Mouse (Mus musculus): Measurements from ENCODE around the gene Cby3. TPM values are rescaled to one million over a fixed set of nuclear protein-coding genes. Genes with fewer than 3 reads are reported as not detected.

Gene Cby3
- polyA plus RNA-seq, 1 experiment from 2014 or later, result 0.86 TPM

DNA sequence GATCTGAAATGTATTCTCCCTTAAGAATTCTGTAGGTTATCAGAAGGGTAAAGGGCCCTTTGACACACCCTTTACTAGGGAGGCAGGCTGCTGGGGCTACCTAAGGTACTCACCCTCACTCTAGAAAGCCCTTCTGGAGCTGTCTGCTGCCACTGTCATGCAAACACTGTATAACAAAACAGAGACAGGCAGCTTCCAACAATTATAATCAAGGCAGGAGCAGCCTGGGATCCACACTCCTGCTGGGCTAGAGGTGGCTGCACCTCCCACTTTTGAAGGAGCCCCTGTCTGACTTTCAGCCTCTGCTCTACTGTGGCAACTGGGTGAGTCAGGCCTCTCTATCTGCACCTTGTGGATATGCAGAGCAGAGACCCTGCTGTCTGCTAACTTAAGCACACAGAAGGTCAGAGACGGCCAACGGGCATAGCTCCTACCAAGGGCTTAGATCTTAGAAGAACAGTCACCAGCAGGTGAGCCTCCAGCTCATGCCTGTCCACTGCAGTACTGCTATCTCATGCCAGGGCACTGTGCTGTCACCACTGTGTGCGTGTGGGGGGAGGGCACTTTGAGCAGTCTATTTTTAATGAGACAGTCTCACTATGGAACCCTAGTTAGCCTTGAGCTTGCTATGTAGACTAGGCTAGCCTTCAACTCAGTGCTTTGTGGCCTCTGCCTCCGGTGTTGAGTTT is 37.2 kb downstream of the Cby3 start:
- Histone ChIP-seq H3K4me3 (ENCODE audit: low read depth, low read length) (no peak overlapping the region), H3K36me3 (ENCODE audit: control insufficient read depth, insufficient read depth, low read length) (peaks cover 75% of the 10 kb centered on the region), H3K4me1 (ENCODE audit: control insufficient read depth, insufficient read depth, low read length) (no peaks in the 10 kb centered on the region), H3K9me3 (replicated peaks; ENCODE audit: control insufficient read depth, low read length) (no peaks in the 10 kb centered on the region), H3K9ac (ENCODE audit: low read length) (no peak overlapping the region), H3K27ac (ENCODE audit: low read depth, low read length) (no peak overlapping the region), H3K4me2 (ENCODE audit: low read length) (no peak overlapping the region), H3K27me3 (replicated peaks; ENCODE audit: control insufficient read depth, insufficient read depth, low read length) (no peaks in the 10 kb centered on the region)
- ATAC-seq, result no peak
- WGBS, result 87% methylated on average over 4 of the region's 4 CpGs
- no peak for DNase-seq (ENCODE audit: low spot score)

DNA sequence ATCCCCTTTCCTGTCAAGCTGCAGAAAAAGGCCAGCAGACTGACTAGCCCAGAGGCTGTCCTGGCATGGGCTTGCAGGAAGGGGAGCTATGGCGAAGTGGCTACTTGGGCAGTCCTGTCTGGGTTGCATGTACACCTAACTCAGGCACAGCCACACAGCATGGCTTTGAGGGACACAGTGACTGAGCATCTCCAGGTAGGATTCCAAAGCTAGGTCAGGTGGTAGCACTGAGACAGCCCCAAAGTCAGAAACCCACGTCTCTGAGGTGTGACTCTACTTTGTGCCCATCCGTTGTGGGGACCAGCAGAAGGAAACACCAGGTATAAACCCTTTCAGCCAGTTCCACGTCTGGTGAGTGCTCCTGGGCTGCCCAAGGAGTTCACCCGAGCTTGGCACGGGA is 39.0 kb downstream of the Cby3 start:
- no peak overlapping the region for H3K9ac ChIP-seq (ENCODE audit: low read length)
- ATAC-seq, result no peak
- no peak overlapping the region for H3K27ac ChIP-seq (ENCODE audit: low read depth, low read length)
- no peaks in the 10 kb centered on the region for H3K27me3 ChIP-seq (replicated peaks; ENCODE audit: control insufficient read depth, insufficient read depth, low read length)
- H3K36me3 ChIP-seq (ENCODE audit: control insufficient read depth, insufficient read depth, low read length), result peaks cover 75% of the 10 kb centered on the region
- H3K4me3 ChIP-seq (ENCODE audit: low read depth, low read length), result no peak overlapping the region
- no peaks in the 10 kb centered on the region for H3K4me1 ChIP-seq (ENCODE audit: control insufficient read depth, insufficient read depth, low read length)
- 84% methylated on average over 6 of the region's 6 CpGs for WGBS
- no peak overlapping the region for H3K4me2 ChIP-seq (ENCODE audit: low read length)
- H3K9me3 ChIP-seq (replicated peaks; ENCODE audit: control insufficient read depth, low read length), result no peaks in the 10 kb centered on the region
- DNase-seq (ENCODE audit: low spot score), result no peak

GRCm38 (mm10) chr11:50394731-50395130 is 40.5 kb downstream of the Cby3 start:
- DNase-seq (ENCODE audit: low spot score) (no peak), ATAC-seq (no peak)
- Histone ChIP-seq H3K36me3 (ENCODE audit: control insufficient read depth, insufficient read depth, low read length) (peaks cover 78% of the 10 kb centered on the region), H3K4me3 (ENCODE audit: low read depth, low read length) (no peak overlapping the region), H3K4me2 (ENCODE audit: low read length) (no peak overlapping the region), H3K27me3 (replicated peaks; ENCODE audit: control insufficient read depth, insufficient read depth, low read length) (no peaks in the 10 kb centered on the region), H3K4me1 (ENCODE audit: control insufficient read depth, insufficient read depth, low read length) (no peaks in the 10 kb centered on the region), H3K9ac (ENCODE audit: low read length) (no peak overlapping the region), H3K9me3 (replicated peaks; ENCODE audit: control insufficient read depth, low read length) (no peaks in the 10 kb centered on the region), H3K27ac (ENCODE audit: low read depth, low read length) (no peak overlapping the region)
- WGBS, result 90% methylated on average over 7 of the region's 7 CpGs

DNA sequence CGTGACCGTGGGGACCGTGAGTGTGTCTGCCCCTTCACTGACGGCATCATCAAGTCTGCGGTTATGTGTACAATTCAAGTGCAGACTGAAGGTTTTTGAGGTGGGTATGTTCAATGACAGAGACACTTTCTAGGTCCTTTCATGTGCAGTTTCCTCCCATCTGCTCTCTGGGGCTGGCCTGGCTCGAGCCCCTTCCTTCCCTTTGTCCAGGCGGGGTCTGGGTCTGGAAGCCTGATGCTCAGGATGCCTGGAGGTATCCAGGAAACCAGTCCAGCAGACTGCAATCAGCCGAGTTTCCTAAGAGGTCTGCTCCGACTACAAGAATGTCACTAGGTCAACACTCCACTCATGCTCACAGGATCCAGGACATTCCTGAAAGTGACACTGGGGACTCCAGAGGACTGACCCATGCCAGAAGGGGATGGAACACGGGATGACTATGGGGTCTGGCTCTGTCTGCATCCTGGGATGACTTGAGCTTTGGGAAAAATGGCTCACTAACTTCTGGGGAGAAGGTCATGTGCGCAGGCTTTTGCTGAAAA is 42.6 kb downstream of the Cby3 start:
- peaks cover 86% of the 10 kb centered on the region for H3K36me3 ChIP-seq (ENCODE audit: control insufficient read depth, insufficient read depth, low read length)
- H3K27ac ChIP-seq (ENCODE audit: low read depth, low read length), result no peak overlapping the region
- no peak for ATAC-seq
- DNase-seq (ENCODE audit: low spot score), result no peak
- 90% methylated on average over 11 of the region's 11 CpGs for WGBS
- H3K4me3 ChIP-seq (ENCODE audit: low read depth, low read length), result no peak overlapping the region
- no peaks in the 10 kb centered on the region for H3K9me3 ChIP-seq (replicated peaks; ENCODE audit: control insufficient read depth, low read length)
- no peak overlapping the region for H3K4me2 ChIP-seq (ENCODE audit: low read length)
- H3K27me3 ChIP-seq (replicated peaks; ENCODE audit: control insufficient read depth, insufficient read depth, low read length), result no peaks in the 10 kb centered on the region
- H3K4me1 ChIP-seq (ENCODE audit: control insufficient read depth, insufficient read depth, low read length), result no peaks in the 10 kb centered on the region
- H3K9ac ChIP-seq (ENCODE audit: low read length), result no peak overlapping the region

GRCm38 (mm10) chr11:50397316-50397715 is 43.1 kb downstream of the Cby3 start:
- no peaks in the 10 kb centered on the region for H3K9me3 ChIP-seq (replicated peaks; ENCODE audit: control insufficient read depth, low read length)
- H3K4me1 ChIP-seq (ENCODE audit: control insufficient read depth, insufficient read depth, low read length), result no peaks in the 10 kb centered on the region
- no peak for DNase-seq (ENCODE audit: low spot score)
- peaks cover 87% of the 10 kb centered on the region for H3K36me3 ChIP-seq (ENCODE audit: control insufficient read depth, insufficient read depth, low read length)
- H3K4me2 ChIP-seq (ENCODE audit: low read length), result no peak overlapping the region
- no peak overlapping the region for H3K9ac ChIP-seq (ENCODE audit: low read length)
- 90% methylated on average over 9 of the region's 9 CpGs for WGBS
- no peak overlapping the region for H3K27ac ChIP-seq (ENCODE audit: low read depth, low read length)
- H3K4me3 ChIP-seq (ENCODE audit: low read depth, low read length), result no peak overlapping the region
- ATAC-seq, result no peak
- no peaks in the 10 kb centered on the region for H3K27me3 ChIP-seq (replicated peaks; ENCODE audit: control insufficient read depth, insufficient read depth, low read length)

- Histone ChIP-seq H3K4me1 (ENCODE audit: control insufficient read depth, insufficient read depth, low read length) (no peaks in the 10 kb centered on the region), H3K36me3 (ENCODE audit: control insufficient read depth, insufficient read depth, low read length) (peaks cover 90% of the 10 kb centered on the region), H3K4me2 (ENCODE audit: low read length) (no peak overlapping the region)
These were observed 44.5 kb downstream of the Cby3 start for GRCm38 (mm10) chr11:50398803-50399202.

DNA sequence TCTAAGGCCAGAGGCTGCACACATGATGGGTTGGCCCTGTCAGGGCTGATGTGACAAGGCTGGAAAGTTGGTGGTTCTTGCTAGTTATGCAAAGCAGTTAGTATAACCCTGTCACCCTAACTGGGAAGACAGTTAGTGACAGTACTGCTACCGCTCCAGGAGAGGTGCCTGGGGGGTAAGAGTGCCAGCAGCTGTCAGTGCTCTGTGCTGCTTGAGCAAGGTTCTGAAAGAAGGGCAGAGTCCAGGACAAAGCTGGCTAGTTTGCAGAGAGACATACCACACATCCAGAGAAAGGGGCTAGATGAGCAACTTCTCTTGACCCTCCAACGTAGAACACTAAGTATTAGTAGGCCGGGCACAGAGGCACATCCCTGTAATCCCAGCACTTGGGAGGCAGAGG is 48.2 kb downstream of the Cby3 start:
- Histone ChIP-seq H3K36me3 (ENCODE audit: control insufficient read depth, insufficient read depth, low read length) (peaks cover 78% of the 10 kb centered on the region), H3K4me1 (ENCODE audit: control insufficient read depth, insufficient read depth, low read length) (no peaks in the 10 kb centered on the region), H3K27ac (ENCODE audit: low read depth, low read length) (no peak overlapping the region), H3K9ac (ENCODE audit: low read length) (no peak overlapping the region), H3K9me3 (replicated peaks; ENCODE audit: control insufficient read depth, low read length) (no peaks in the 10 kb centered on the region), H3K4me3 (ENCODE audit: low read depth, low read length) (no peak overlapping the region), H3K4me2 (ENCODE audit: low read length) (no peak overlapping the region), H3K27me3 (replicated peaks; ENCODE audit: control insufficient read depth, insufficient read depth, low read length) (no peaks in the 10 kb centered on the region)
- ATAC-seq (no peak), DNase-seq (ENCODE audit: low spot score) (no peak)
- WGBS, result 99% methylated on average over 3 of the region's 3 CpGs

More at GRCm38 (mm10) chr11:50398803-50399202, 44.5 kb downstream of the Cby3 start:
- H3K9me3 ChIP-seq (replicated peaks; ENCODE audit: control insufficient read depth, low read length), result no peaks in the 10 kb centered on the region
- ATAC-seq (no peak), DNase-seq (ENCODE audit: low spot score) (no peak)
- no peak overlapping the region for H3K4me3 ChIP-seq (ENCODE audit: low read depth, low read length)
- WGBS, result 95% methylated on average over 13 of the region's 13 CpGs
- no peak overlapping the region for H3K27ac ChIP-seq (ENCODE audit: low read depth, low read length)
- H3K9ac ChIP-seq (ENCODE audit: low read length), result no peak overlapping the region
- H3K27me3 ChIP-seq (replicated peaks; ENCODE audit: control insufficient read depth, insufficient read depth, low read length), result no peaks in the 10 kb centered on the region

- Histone ChIP-seq H3K9ac (ENCODE audit: low read length) (no peak overlapping the region), H3K4me3 (ENCODE audit: low read depth, low read length) (no peak overlapping the region), H3K27me3 (replicated peaks; ENCODE audit: control insufficient read depth, insufficient read depth, low read length) (no peaks in the 10 kb centered on the region), H3K4me1 (ENCODE audit: control insufficient read depth, insufficient read depth, low read length) (no peaks in the 10 kb centered on the region), H3K9me3 (replicated peaks; ENCODE audit: control insufficient read depth, low read length) (no peaks in the 10 kb centered on the region), H3K27ac (ENCODE audit: low read depth, low read length) (no peak overlapping the region), H3K4me2 (ENCODE audit: low read length) (no peak overlapping the region), H3K36me3 (ENCODE audit: control insufficient read depth, insufficient read depth, low read length) (peaks cover 72% of the 10 kb centered on the region)
- whole genome bisulfite sequencing, result 77% methylated on average over 10 of the region's 10 CpGs
- DNase-seq (ENCODE audit: low spot score), result no peak
- no peak for ATAC-seq
These were observed 49.2 kb downstream of the Cby3 start for GRCm38 (mm10) chr11:50403367-50404014.

DNA sequence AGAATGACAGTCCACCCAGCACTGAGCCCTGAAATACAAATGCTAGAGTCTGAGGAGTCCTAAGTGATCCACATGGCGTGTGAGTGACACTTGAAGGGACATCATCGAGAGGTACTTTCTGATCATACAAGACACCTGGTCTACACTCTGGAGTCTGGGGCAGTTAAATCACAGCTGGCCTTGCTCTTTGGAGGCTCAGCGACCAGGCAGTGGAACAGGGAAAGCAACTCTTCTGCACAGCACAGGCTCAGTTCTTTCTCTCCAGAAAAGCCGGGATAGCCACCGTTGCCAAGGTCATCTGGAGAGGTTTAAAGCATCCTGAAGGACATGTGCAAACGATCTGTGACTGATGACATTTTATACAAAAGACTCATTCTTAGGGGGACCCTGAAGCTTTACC is 53.0 kb downstream of the Cby3 start:
- Histone ChIP-seq H3K27ac (ENCODE audit: low read depth, low read length) (no peak overlapping the region), H3K27me3 (replicated peaks; ENCODE audit: control insufficient read depth, insufficient read depth, low read length) (no peaks in the 10 kb centered on the region), H3K9ac (ENCODE audit: low read length) (no peak overlapping the region), H3K9me3 (replicated peaks; ENCODE audit: control insufficient read depth, low read length) (no peaks in the 10 kb centered on the region), H3K4me1 (ENCODE audit: control insufficient read depth, insufficient read depth, low read length) (no peaks in the 10 kb centered on the region), H3K36me3 (ENCODE audit: control insufficient read depth, insufficient read depth, low read length) (peaks cover 59% of the 10 kb centered on the region), H3K4me3 (ENCODE audit: low read depth, low read length) (no peak overlapping the region), H3K4me2 (ENCODE audit: low read length) (no peak overlapping the region)
- WGBS, result 83% methylated on average over 6 of the region's 6 CpGs
- no peak for ATAC-seq
- no peak for DNase-seq (ENCODE audit: low spot score)

Measured in forebrain, embryonic 14.5 days (tissue).